Mouse (Mus musculus): ENCODE data around the gene Aldh1l2. TPM values are rescaled to one million over a fixed set of nuclear protein-coding genes. Genes with fewer than 3 reads are reported as not detected.
"Not testable (repeated sequence)": the region's sequence is repeated elsewhere in the genome, so short reads cannot be mapped to it uniquely, and the experiment has no call there.

Gene Aldh1l2
- 1 to 10 TPM; 2.5 TPM for total RNA-seq (2021)

DNA sequence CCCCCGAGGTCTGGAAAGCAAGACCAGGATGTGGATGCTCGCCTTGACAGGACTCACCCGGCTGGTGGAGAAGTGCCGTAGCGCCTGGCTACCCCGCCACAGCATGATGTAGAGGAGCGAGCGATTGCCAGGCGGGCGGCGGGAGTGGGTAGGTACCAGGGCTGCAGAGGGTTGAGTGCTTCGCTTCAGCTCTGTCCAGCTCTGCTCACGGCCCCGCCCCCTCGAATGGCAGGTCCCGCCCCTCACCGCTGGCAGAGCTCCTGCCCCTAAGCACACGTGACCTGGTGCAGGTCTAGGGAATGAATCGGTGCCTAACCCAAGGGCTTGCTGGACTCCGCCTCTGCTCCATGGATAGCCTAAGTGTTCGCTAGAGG, at the start of gene Aldh1l2:
TSS of gene Aldh1l2 (minus strand) at position 231 of the 374 bp plus-strand sequence.
- peak; percentile 42 to 44 for DNase-seq (ENCODE audit: extremely low spot score in 1 of 2, low spot score in 1 of 2)

GRCm38 (mm10) chr10:83565449-83566441, 31.8 kb upstream of the Aldh1l2 start:
- no peak for DNase-seq (ENCODE audit: extremely low spot score in 1 of 2, low spot score in 1 of 2)

GRCm38 (mm10) chr10:83563005-83563404, 29.1 kb upstream of the Aldh1l2 start:
- no peak for DNase-seq (ENCODE audit: extremely low spot score in 1 of 2, low spot score in 1 of 2)

GRCm38 (mm10) chr10:83545341-83545740, 11.4 kb upstream of the Aldh1l2 start:
- no peak for DNase-seq (ENCODE audit: extremely low spot score in 1 of 2, low spot score in 1 of 2)

DNA sequence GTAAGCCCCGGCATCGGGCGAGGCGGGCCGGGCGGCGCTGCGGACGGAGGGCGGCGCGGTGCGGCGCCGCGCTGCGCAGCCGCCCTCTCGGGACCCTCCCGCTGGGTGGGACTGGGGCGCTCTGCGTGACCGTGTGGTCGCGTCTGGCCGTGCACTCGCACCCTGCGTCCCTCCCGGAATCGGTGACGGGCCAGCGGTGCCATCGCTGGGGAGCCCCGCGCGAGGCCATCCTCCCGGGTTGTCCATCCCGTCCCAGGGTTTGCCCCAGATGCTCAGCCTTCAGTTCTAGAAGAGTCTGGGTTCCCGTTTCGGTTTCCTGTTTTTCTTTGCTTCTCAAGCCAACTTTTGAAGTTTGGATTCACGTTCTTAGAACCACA, 10.2 kb upstream of the Aldh1l2 start:
- no peak for DNase-seq (ENCODE audit: extremely low spot score in 1 of 2, low spot score in 1 of 2)

- peak; percentile 90 to 93 for DNase-seq (ENCODE audit: extremely low spot score in 1 of 2, low spot score in 1 of 2)
These were observed 9.6 kb upstream of the Aldh1l2 start, which contains the start of gene Washc4 for GRCm38 (mm10) chr10:83543439-83544102. Washc4 (plus strand) TSS chr10:83543752.

- DNase-seq (ENCODE audit: extremely low spot score in 1 of 2, low spot score in 1 of 2): no peak
These were observed 8.3 kb upstream of the Aldh1l2 start for GRCm38 (mm10) chr10:83542241-83542640.

DNA sequence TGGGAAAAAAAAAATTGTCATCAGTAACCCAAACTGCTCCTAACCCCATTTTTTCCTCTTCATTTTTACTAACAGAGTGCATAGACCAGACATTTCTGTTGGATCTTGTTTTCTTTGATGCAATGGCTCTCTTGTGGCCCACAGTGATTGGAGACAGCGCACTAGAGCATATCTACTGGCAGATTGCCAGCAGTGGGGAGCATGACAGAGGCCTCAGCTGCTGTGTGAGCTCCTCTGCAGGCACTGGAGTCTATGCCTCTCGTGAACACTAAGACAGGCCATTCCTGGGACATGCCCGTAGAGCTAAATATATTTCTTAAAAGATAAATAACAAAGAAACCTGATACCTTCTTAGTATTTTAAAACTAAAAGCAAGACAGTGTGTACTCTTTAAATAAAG, 6.2 kb upstream of the Aldh1l2 start:
- DNase-seq (ENCODE audit: extremely low spot score in 1 of 2, low spot score in 1 of 2): no peak

DNA sequence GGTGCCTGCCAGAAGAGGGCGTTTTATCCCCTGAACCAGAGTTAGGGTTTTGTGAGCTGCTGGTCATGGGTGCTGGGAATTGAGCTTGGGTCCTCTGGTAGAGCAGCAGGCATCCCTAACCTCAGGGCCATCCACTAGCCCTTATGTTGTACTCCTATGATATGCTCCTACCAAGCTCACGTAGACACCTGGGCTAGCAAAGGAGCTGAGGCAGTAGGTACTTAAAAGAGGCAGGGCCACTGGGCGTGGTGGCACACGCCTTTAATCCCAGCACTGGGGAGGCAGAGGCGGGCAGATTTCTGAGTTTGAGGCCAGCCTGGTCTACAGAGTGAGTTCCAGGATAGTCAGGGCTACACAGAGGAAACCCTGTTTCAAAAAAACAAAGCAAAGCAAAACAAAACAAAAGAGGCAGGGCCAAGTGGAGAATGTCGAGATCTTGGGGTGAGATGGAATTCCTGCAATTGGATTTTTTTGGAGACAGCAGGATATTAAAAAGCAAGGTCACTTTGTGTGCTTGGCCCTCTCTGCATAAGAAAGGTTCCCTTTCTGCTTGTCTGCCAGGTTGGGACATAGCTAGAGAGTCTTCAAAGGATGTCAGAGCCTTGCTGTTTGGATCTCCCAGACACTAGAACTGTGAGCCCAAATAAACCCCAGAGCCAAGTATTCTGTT, 5.5 kb upstream of the Aldh1l2 start:
- no peak for DNase-seq (ENCODE audit: extremely low spot score in 1 of 2, low spot score in 1 of 2)

DNA sequence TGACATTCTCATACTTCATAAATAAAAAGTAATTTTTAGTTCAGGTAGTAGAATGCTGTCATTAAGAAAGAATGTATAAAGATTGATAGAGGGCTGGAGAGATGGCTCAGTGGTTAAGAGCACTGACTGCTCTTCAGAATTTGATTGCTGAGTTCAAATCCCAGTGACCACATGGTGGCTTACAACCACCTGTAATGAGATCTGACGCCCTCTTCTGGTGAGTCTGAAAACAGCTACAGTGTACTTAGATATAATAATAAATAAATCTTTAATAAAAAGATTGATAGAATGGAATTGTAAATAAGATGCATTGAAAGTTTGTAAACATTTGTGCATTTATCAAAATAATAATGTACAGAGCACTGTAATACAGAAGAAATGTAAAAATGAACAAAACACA, 2.5 kb upstream of the Aldh1l2 start:
- no peak for DNase-seq (ENCODE audit: extremely low spot score in 1 of 2, low spot score in 1 of 2)

GRCm38 (mm10) chr10:83533258-83533909, 556 bp downstream of the Aldh1l2 start:
- peak; percentile 28 to 38 for DNase-seq (ENCODE audit: extremely low spot score in 1 of 2, low spot score in 1 of 2)

GRCm38 (mm10) chr10:83530384-83530967, 3.5 kb downstream of the Aldh1l2 start:
- no peak for DNase-seq (ENCODE audit: extremely low spot score in 1 of 2, low spot score in 1 of 2)

DNA sequence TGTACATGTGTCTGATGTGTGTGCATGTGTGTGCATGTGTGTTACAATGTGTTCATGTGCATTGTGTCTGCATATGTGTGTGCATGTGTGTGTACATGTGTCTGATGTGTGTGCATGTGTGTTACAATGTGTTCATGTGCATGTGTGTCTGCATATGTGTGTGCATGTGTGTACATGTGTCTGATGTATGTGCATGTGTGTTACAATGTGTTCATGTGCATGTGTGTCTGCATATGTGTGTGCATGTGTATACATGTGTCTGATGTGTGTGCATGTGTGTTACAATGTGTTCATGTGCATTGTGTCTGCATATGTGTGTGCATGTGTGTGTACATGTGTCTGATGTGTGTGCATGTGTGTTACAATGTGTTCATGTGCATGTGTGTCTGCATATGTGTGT, 9.7 kb downstream of the Aldh1l2 start:
- not testable (repeated sequence) for DNase-seq (ENCODE audit: extremely low spot score in 1 of 2, low spot score in 1 of 2)

DNA sequence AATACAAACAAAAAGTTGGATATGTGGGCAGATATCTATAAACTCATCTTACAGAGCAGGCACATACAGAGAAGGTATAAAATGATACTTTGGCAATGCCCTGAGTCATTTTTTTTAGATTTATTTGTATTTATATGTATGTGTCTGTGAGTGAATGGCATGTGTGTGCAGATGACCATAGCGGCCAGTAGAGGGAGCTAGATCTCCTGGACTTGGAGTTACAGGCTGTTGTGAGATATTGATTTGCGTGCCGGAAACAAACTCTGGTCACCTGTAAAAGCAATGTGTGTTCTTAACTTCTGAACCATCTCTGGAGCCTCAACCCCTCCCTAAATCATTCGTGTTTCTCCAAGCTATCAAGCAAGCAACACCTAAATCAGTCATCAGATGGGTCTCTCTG, 12.9 kb downstream of the Aldh1l2 start:
- no peak for DNase-seq (ENCODE audit: extremely low spot score in 1 of 2, low spot score in 1 of 2)

- DNase-seq (ENCODE audit: extremely low spot score in 1 of 2, low spot score in 1 of 2): no peak
These were observed 20.2 kb downstream of the Aldh1l2 start for GRCm38 (mm10) chr10:83513736-83514135.

GRCm38 (mm10) chr10:83511304-83511703, 22.6 kb downstream of the Aldh1l2 start:
- DNase-seq (ENCODE audit: extremely low spot score in 1 of 2, low spot score in 1 of 2): no peak

- DNase-seq (ENCODE audit: extremely low spot score in 1 of 2, low spot score in 1 of 2): peak in 1 of 2 experiments; percentile 11
These were observed 24.8 kb downstream of the Aldh1l2 start for GRCm38 (mm10) chr10:83508962-83509660.

- no peak for DNase-seq (ENCODE audit: extremely low spot score in 1 of 2, low spot score in 1 of 2)
These were observed 36.6 kb downstream of the Aldh1l2 start for GRCm38 (mm10) chr10:83497321-83497720.

GRCm38 (mm10) chr10:83490506-83490905, 43.4 kb downstream of the Aldh1l2 start:
- DNase-seq (ENCODE audit: extremely low spot score in 1 of 2, low spot score in 1 of 2): no peak

All from layer of hippocampus, postnatal 25 days (tissue).